Mouse (Mus musculus): ENCODE data around the gene Maats1. TPM values are rescaled to one million over a fixed set of nuclear protein-coding genes. Genes with fewer than 3 reads are reported as not detected.

Maats1 gene
- polyA plus RNA-seq, 1 experiment = 1.2 TPM

DNA sequence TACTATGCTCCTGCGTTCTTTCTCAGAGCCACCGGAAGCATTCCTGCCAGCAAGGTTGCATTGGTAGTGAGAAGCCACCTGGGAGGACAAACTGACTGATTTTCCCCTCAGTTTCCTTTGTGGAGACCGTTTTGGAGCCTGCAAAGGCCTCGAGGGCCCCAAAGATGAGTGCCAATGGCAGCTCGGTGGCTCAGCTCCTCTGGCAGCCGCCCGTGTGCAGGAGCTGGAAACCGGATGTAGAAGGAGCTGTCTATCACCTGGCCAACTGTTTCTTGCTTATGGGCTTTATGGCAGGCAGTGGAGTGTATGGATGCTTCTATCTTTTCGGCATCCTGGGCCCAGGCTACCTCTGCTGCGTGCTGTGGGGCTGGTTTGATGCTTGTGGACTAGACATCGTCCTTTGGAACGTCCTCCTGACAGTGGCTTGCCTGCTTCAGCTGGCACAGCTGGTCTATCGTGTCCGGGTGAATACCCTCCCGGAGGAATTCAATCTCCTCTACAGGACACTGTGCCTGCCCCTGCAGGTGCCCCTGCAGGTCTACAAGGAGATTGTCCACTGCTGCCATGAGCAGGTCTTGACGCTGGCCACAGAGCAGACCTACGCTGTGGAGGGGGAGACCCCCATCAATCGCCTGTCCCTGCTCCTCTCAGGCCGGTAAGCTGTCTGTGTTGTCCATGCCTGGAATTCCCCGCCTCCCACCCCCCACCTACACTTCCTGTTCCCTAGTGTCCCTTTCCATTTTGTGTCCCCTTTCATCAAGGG is 20.7 kb upstream of the Maats1 start:
- H3K4me1 ChIP-seq (ENCODE audit: control insufficient read depth, insufficient read depth, low read length) = peaks cover 2% of the 10 kb centered on the region; the same call in 1 of the 2 replicates
- no peak overlapping the region for H3K27ac ChIP-seq (ENCODE audit: insufficient read depth, low read length)
- no peak overlapping the region for H3K4me3 ChIP-seq (ENCODE audit: insufficient read depth, low read length)
- no peak for TF ChIP-seq POLR2A (IDR thresholded peaks at IDR 0.05; ENCODE audit: extremely low read depth, insufficient read depth, low read length)
- TF ChIP-seq CTCF (IDR thresholded peaks at IDR 0.05; ENCODE audit: extremely low read depth, insufficient read depth, low read length) = no peak

DNA sequence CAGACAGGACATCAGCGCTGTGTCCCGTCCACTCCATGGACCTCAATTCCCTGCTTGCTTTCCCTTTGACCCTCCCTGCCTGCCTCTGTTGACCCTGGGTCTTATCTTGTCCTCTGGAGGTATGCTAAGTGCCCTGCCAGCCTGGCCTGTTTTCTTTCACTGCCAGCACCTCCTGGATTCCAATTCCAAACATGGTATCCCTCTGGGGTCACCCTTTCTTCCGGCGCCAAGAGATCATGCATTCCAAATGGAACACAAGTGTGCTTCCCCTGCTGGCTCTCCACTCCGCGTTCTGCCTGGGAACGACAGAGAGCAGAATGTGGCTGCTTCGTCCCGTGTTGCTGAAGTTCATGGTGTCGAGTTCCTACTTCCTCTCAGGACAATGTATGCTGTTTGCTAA is 20.0 kb upstream of the Maats1 start, which contains the start of gene Popdc2:
Gene Popdc2, plus strand, starts transcription at position 277 of the 400 bp plus-strand sequence.
- no peak for TF ChIP-seq CTCF (IDR thresholded peaks at IDR 0.05; ENCODE audit: extremely low read depth, insufficient read depth, low read length)
- no peak for TF ChIP-seq POLR2A (IDR thresholded peaks at IDR 0.05; ENCODE audit: extremely low read depth, insufficient read depth, low read length)
- peaks cover 2% of the 10 kb centered on the region; the same call in 1 of the 2 replicates for H3K4me1 ChIP-seq (ENCODE audit: control insufficient read depth, insufficient read depth, low read length)
- no peak within 1 kb of the TSS for H3K4me3 ChIP-seq (ENCODE audit: insufficient read depth, low read length)

DNA sequence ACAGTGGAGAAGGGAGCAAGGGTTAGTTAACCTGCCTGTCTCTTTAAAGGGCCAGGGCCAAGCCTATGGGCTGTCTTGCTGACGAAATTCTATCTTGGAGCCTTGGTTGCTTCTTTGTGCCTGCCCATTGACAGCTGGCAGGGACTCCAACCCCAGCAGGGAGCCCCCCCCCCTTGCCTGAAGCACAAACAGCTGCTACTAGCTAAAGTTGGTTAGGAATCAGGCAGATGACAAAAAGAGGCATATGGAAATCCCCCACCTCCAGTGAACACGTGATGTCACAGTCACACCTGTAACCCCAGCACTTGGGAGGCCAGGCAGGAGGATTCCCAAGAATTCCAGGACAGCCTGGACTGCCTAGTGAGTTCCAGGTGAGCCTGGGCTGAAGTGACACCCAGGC is 18.4 kb upstream of the Maats1 start:
- TF ChIP-seq CTCF (IDR thresholded peaks at IDR 0.05; ENCODE audit: extremely low read depth, insufficient read depth, low read length) (no peak), POLR2A (IDR thresholded peaks at IDR 0.05; ENCODE audit: extremely low read depth, insufficient read depth, low read length) (no peak)
- Histone ChIP-seq H3K4me3 (ENCODE audit: insufficient read depth, low read length) (no peak overlapping the region), H3K4me1 (ENCODE audit: control insufficient read depth, insufficient read depth, low read length) (no peaks in the 10 kb centered on the region)

More for the DNA sequence above, 20.0 kb upstream of the Maats1 start, which contains the start of gene Popdc2:
- H3K27ac ChIP-seq (ENCODE audit: insufficient read depth, low read length) = no peak within 1 kb of the TSS

DNA sequence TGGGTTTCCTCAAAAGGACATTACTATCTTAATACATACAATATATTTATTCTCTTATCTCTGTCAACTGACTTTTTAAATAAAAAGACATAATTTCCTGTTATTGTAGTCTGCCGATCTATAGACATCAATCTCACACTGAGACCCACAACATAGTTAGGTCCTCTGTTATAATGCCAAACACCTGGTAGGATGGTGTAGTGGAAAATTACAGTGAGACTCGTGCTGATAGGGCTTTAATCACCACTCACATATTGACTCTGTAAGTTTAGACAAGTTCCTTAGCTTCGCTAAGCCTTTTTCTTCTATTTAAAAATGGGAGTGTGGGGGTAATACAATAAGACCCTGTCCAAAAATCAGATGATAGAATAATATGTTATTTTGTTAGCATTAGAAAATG is 17.9 kb upstream of the Maats1 start:
- Histone ChIP-seq H3K27ac (ENCODE audit: insufficient read depth, low read length) (no peak overlapping the region), H3K4me1 (ENCODE audit: control insufficient read depth, insufficient read depth, low read length) (no peaks in the 10 kb centered on the region), H3K4me3 (ENCODE audit: insufficient read depth, low read length) (no peak overlapping the region)
- TF ChIP-seq CTCF (IDR thresholded peaks at IDR 0.05; ENCODE audit: extremely low read depth, insufficient read depth, low read length) (no peak), POLR2A (IDR thresholded peaks at IDR 0.05; ENCODE audit: extremely low read depth, insufficient read depth, low read length) (no peak)

More for the DNA sequence above, 18.4 kb upstream of the Maats1 start:
- H3K27ac ChIP-seq (ENCODE audit: insufficient read depth, low read length) = no peak overlapping the region

- TF ChIP-seq CTCF (IDR thresholded peaks at IDR 0.05; ENCODE audit: extremely low read depth, insufficient read depth, low read length) (no peak), POLR2A (IDR thresholded peaks at IDR 0.05; ENCODE audit: extremely low read depth, insufficient read depth, low read length) (no peak)
- no peak overlapping the region for H3K4me3 ChIP-seq (ENCODE audit: insufficient read depth, low read length)
- no peaks in the 10 kb centered on the region for H3K4me1 ChIP-seq (ENCODE audit: control insufficient read depth, insufficient read depth, low read length)
- no peak overlapping the region for H3K27ac ChIP-seq (ENCODE audit: insufficient read depth, low read length)
Measured at GRCm38 (mm10) chr16:38359241-38359640, 17.3 kb upstream of the Maats1 start.

- Histone ChIP-seq H3K4me3 (ENCODE audit: insufficient read depth, low read length) (no peak overlapping the region), H3K4me1 (ENCODE audit: control insufficient read depth, insufficient read depth, low read length) (no peaks in the 10 kb centered on the region), H3K27ac (ENCODE audit: insufficient read depth, low read length) (no peak overlapping the region)
- no peak for TF ChIP-seq POLR2A (IDR thresholded peaks at IDR 0.05; ENCODE audit: extremely low read depth, insufficient read depth, low read length)
- no peak for TF ChIP-seq CTCF (IDR thresholded peaks at IDR 0.05; ENCODE audit: extremely low read depth, insufficient read depth, low read length)
Measured at GRCm38 (mm10) chr16:38358256-38358812, 16.4 kb upstream of the Maats1 start.

DNA sequence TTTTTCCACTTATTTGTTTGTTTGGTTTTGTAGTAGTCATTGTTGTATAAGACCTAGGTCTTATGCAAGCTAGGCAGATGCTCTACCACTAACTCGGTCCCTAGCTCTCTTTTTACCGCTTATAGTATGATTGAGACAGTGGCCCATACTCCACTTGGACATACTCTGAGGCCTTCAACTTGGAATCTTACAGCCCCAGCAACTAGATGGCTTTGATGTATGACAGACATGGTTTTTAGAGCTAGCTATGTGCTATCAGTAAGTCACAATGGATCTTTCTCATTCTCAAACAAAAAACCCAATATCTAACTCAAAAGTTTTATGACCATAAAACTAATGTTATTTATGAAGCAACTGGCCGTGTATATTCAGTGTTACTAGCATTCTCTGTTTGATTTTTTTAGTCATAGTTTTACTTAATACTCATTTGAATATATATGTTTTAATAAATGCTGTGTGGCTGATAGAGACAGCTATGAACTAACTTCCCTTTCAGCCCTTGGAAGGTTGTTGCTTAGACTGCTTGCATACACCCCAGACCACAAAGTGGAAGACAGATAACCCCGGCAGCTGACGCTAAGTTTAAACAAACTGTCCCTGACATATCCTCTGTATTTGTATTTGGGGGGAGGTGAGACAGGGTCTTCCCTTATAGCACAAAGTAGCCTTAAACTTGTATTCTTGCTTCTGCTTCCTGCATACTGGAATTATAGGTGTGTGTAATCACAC is 12.4 kb upstream of the Maats1 start:
- TF ChIP-seq POLR2A (IDR thresholded peaks at IDR 0.05; ENCODE audit: extremely low read depth, insufficient read depth, low read length) = no peak
- no peak for TF ChIP-seq CTCF (IDR thresholded peaks at IDR 0.05; ENCODE audit: extremely low read depth, insufficient read depth, low read length)

GRCm38 (mm10) chr16:38353642-38354041 is 11.7 kb upstream of the Maats1 start:
- TF ChIP-seq CTCF (IDR thresholded peaks at IDR 0.05; ENCODE audit: extremely low read depth, insufficient read depth, low read length) (no peak), POLR2A (IDR thresholded peaks at IDR 0.05; ENCODE audit: extremely low read depth, insufficient read depth, low read length) (no peak)
- H3K4me3 ChIP-seq (ENCODE audit: insufficient read depth, low read length) = no peak overlapping the region

More for the DNA sequence above, 12.4 kb upstream of the Maats1 start:
- Histone ChIP-seq H3K4me3 (ENCODE audit: insufficient read depth, low read length) (no peak overlapping the region), H3K27ac (ENCODE audit: insufficient read depth, low read length) (no peak overlapping the region), H3K4me1 (ENCODE audit: control insufficient read depth, insufficient read depth, low read length) (no peaks in the 10 kb centered on the region)

GRCm38 (mm10) chr16:38352851-38353250 is 10.9 kb upstream of the Maats1 start:
- no peak overlapping the region for H3K4me3 ChIP-seq (ENCODE audit: insufficient read depth, low read length)
- H3K27ac ChIP-seq (ENCODE audit: insufficient read depth, low read length) = no peak overlapping the region
- peaks cover 2% of the 10 kb centered on the region for H3K4me1 ChIP-seq (ENCODE audit: control insufficient read depth, insufficient read depth, low read length)
- TF ChIP-seq POLR2A (IDR thresholded peaks at IDR 0.05; ENCODE audit: extremely low read depth, insufficient read depth, low read length) (no peak), CTCF (IDR thresholded peaks at IDR 0.05; ENCODE audit: extremely low read depth, insufficient read depth, low read length) (no peak)

More at GRCm38 (mm10) chr16:38353642-38354041, 11.7 kb upstream of the Maats1 start:
- H3K27ac ChIP-seq (ENCODE audit: insufficient read depth, low read length) = no peak overlapping the region
- no peaks in the 10 kb centered on the region for H3K4me1 ChIP-seq (ENCODE audit: control insufficient read depth, insufficient read depth, low read length)
